Mouse (Mus musculus) embryonic facial prominence, embryonic 14.5 days (tissue): ENCODE measurements around the gene Trmt1. TPM values are rescaled to one million over a fixed set of nuclear protein-coding genes. Genes with fewer than 3 reads are reported as not detected.

Experiments
- ATAC-seq: fragments of 200-750 bp; cut with Nextera tagmentation; 2 replicates; pipeline ENCODE4 v1.8.0; 2017; ENCODE audit warnings: low read depth, moderate number of reproducible peaks, moderate TSS enrichment
- DNase-seq: peaks from one replicate; pipeline ENCODE4 v3.0.0-alpha.2; 2015; ENCODE audit warnings: low spot score
- H3K27ac ChIP-seq: fragments of 300-500 bp; sonication (generic); replicated peaks from 2 replicates; pipeline ENCODE4 v1.5.1; 2014; ENCODE audit warnings: low read depth, mild to moderate bottlenecking, low read length, moderate library complexity
- H3K27me3 ChIP-seq: fragments of 300-500 bp; sonication (generic); replicated peaks from 2 replicates; pipeline ENCODE4 v1.6.1; 2014; ENCODE audit warnings: low read length; ENCODE audit not compliant: control insufficient read depth, insufficient read depth
- H3K36me3 ChIP-seq: fragments of 300-500 bp; sonication (generic); 2 replicates; pipeline ENCODE4 v1.6.1; 2014; ENCODE audit warnings: low read length, mixed read lengths; ENCODE audit not compliant: control insufficient read depth, insufficient read depth
- H3K4me1 ChIP-seq: fragments of 300-500 bp; sonication (generic); 2 replicates; pipeline ENCODE4 v1.6.1; 2014; ENCODE audit warnings: antibody characterized with exemption, low read length; ENCODE audit not compliant: control insufficient read depth, insufficient read depth
- H3K4me2 ChIP-seq: fragments of 300-500 bp; sonication (generic); 2 replicates; pipeline ENCODE4 v1.6.1; 2014; ENCODE audit warnings: low read depth, mild to moderate bottlenecking, low read length, moderate library complexity, mixed read lengths
- H3K4me3 ChIP-seq: fragments of 300-500 bp; sonication (generic); 2 replicates; pipeline ENCODE4 v1.5.1; 2014; ENCODE audit warnings: low read depth, mild to moderate bottlenecking, low read length
- H3K9ac ChIP-seq: fragments of 300-500 bp; sonication (generic); 2 replicates; pipeline ENCODE4 v1.6.1; 2014; ENCODE audit warnings: low read depth, mild to moderate bottlenecking, low read length, moderate library complexity, mixed read lengths
- H3K9me3 ChIP-seq: fragments of 300-500 bp; sonication (generic); 2 replicates; pipeline ENCODE4 v1.6.1; 2016; ENCODE audit warnings: low read length; ENCODE audit not compliant: control insufficient read depth
- WGBS: fragments of 180-500 bp; shearing (Covaris S2); extraction: QIAGEN DNeasy Blood & Tissue Kit; methylation state at CpG from one replicate; pipeline ENCODE4 v1.1.7; 2014; 5-methylcytosine and 5-hydroxymethylcytosine counted together
- polyA plus RNA-seq: library from polyadenylated mRNA; unstranded; fragments of >200 nt; fragmentation: Nextera tagmentation; extraction: Ambion mirVana; gene quantifications from 2 replicates; pipeline ENCODE4 v1.2.1, GENCODE M21; 2014

Trmt1 gene
- polyA plus RNA-seq, 1 experiment from 2014 or later = 55.8 TPM

DNA sequence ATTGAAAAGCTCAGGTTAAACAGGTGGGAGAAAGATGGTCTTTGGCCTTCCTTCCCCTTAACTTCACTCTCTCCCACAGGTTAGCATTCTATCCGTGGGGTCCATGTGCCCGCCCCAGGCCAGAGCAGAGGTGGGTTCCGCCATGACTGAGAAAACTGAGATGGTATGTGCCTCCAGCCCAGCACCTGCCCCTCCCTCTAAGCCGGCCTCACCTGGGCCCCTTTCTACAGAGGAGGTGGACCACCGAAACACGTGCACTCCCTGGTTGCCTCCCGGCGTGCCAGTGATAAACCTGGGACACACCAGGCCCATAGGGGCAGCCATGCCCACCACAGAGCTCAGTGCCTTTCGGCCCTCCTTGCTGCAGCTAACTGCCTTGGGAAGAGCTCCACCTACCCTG lies 16.5 kb downstream of the Trmt1 start:
- Histone ChIP-seq H3K4me3 (0 out of 2 replicates have a peak overlapping the region, but pooled peaks have one; percentile 22), H3K4me1 (peaks cover 22% of the 10 kb centered on the region), H3K4me2 (peak overlapping the region; percentile 16; the same call in 1 of the 2 replicates), H3K27me3 (peaks cover 59% of the 10 kb centered on the region), H3K9ac (no peak overlapping the region), H3K27ac (no peak overlapping the region), H3K36me3 (peaks cover 34% of the 10 kb centered on the region), H3K9me3 (no peaks in the 10 kb centered on the region)
- no peak for DNase-seq
- ATAC-seq = no peak
- WGBS = 78% methylated on average over 9 of the region's 9 CpGs

DNA sequence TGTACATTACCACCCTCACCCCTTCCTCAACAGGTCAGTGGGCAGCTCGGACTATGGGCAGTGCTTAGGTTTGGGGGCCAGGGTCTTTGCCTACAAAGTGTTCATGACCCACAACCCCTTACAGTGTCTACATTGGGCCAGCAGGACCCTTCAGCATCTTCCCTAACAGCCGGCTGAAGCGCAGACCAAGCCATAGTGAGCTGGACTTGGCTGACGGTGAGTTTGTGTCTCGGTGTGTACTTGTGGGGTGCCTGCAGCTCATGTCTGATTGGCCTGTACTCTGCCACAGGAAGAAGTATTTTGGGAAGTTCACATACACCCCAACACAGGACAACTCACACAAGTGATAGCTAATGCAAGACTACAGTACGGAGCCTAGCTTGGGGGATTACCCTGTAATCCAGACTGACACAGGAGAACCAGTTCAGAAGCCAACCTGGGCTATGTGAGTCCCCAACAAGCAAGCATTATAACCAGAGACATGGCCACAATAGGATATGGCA lies 16.9 kb downstream of the Trmt1 start:
- H3K36me3 ChIP-seq = peaks cover 34% of the 10 kb centered on the region
- H3K27ac ChIP-seq = no peak overlapping the region
- peak overlapping the region; percentile 16; the same call in 1 of the 2 replicates for H3K4me2 ChIP-seq
- no peaks in the 10 kb centered on the region for H3K9me3 ChIP-seq
- H3K4me3 ChIP-seq = no peak overlapping the region
- peaks cover 27% of the 10 kb centered on the region for H3K4me1 ChIP-seq
- DNase-seq = no peak
- no peak overlapping the region for H3K9ac ChIP-seq
- 88% methylated on average over 6 of the region's 6 CpGs for whole genome bisulfite sequencing
- peaks cover 63% of the 10 kb centered on the region for H3K27me3 ChIP-seq
- ATAC-seq = no peak

DNA sequence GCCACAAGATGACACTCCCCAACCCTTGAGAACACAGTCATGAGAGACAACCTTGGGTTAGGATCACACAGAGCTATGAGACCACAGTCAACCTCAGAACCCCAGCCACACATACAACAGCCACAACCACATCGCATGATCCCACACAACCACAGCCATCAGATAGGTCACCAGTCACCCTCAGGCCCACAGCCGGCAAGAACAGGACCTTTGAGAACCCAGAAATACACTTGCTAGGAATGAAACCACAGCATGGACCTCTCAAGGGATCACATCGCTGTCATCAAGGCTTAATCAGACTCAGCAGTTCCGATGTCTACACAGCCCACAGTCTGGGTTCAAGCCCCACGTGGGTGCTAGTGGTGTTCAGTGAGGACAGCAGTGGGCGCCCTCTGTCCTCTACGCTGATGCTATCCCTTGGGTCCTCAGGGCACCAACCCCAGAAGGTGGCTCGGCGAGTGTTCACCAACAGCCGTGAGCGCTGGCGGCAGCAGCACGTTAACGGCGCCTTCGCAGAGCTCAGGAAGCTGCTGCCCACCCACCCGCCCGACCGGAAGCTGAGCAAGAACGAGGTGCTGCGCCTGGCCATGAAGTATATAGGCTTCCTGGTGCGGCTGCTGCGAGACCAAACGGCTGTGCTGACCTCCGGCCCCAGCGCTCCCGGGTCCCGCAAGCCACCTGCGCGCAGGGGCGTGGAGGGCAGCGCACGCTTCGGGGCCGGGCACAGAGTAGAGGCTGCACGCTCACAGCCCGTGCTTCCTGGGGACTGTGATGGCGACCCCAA lies 17.6 kb downstream of the Trmt1 start:
- Histone ChIP-seq H3K9me3 (no peaks in the 10 kb centered on the region), H3K27ac (0 out of 2 replicates have a peak overlapping the region, but pooled peaks have one; percentile 1), H3K36me3 (peaks cover 33% of the 10 kb centered on the region), H3K4me2 (peak overlapping the region; percentile 33; the same call in 1 of the 2 replicates), H3K27me3 (peaks cover 69% of the 10 kb centered on the region), H3K4me3 (peak overlapping the region; percentile 18), H3K4me1 (peaks cover 30% of the 10 kb centered on the region), H3K9ac (peak overlapping the region; percentile 30; the same call in 1 of the 2 replicates)
- 15% methylated on average over 30 of the region's 38 CpGs for WGBS
- ATAC-seq = no peak
- no peak for DNase-seq

DNA sequence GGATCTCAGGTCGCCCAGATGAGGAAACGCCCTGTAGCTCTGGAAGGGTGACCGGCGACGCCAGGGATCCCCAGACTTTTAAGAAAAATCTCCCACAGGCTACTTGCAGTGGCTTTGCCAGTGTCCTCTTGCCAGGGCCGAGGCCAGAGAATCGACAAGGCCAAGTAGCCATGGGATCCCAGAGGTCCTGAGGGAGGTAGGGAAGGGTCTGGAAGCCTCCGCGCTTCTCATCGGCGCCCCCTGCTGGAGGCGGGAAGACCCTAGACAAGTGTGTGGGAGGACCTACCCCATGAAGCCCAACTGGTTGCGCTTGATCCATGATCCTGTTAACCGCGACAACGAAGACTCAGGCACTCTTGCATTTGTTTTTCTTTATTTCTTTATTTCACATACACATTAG lies 18.2 kb downstream of the Trmt1 start:
- H3K27ac ChIP-seq = 0 out of 2 replicates have a peak overlapping the region, but pooled peaks have one; percentile 1
- peak overlapping the region; percentile 43 for H3K4me2 ChIP-seq
- H3K4me1 ChIP-seq = peaks cover 37% of the 10 kb centered on the region
- H3K36me3 ChIP-seq = peaks cover 30% of the 10 kb centered on the region
- peak; percentile 44; the same call in 1 of the 2 replicates for ATAC-seq
- peak; percentile 82 for DNase-seq
- peak overlapping the region; percentile 18; the same call in 1 of the 2 replicates for H3K4me3 ChIP-seq
- no peaks in the 10 kb centered on the region for H3K9me3 ChIP-seq
- 6% methylated on average over 16 of the region's 16 CpGs for WGBS
- H3K27me3 ChIP-seq = peaks cover 71% of the 10 kb centered on the region
- no peak overlapping the region for H3K9ac ChIP-seq

DNA sequence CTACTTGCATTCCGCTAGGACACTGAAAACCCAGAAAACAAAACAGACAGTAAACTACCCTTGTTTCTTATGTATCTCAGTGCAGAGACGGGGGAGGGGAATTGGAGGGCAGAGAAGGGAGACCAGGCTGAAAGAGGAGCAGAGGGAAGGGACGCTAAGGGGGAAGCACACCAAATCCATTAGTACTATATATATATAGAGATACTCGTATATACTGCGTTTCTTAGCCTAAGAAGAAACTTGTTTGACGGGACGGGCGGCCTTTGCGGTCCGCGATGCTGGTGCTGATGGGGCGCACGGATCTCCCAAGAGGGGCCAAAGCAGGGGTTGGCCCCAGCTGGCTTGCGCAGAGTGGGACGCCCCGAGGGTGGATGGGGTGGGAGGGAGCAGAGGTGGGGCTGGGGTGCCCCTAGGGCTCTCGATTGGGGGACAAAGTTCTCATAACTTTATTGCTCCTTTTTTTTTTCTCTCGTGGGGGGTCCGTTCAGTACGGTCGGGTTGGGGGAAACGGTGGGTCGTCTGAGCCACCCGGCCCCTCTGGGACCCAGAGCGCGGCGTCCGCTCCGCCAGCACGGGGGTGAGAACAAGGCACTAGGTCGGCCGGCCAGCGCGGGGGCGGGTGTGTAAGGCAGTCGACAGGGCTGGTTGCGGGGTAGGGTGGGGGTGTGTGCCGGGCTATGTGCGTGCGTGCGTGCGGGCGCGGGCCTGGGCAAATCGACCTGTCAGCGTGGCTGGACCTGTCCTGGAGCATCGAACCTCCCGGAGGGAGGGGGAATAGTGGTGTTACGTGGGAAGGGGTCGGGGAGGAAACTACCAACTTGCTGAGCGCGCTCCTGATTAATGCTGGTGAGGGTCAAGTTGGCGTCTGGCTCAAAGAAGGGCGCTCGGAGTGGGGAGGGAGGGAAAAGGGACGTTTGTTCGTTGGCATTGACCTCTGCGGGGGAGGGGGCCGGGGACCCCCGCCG lies 19.0 kb downstream of the Trmt1 start:
- 9% methylated on average over 54 of the region's 61 CpGs for WGBS
- no peak for ATAC-seq
- H3K36me3 ChIP-seq = peaks cover 27% of the 10 kb centered on the region
- peak overlapping the region; percentile 24 for H3K4me3 ChIP-seq
- no peaks in the 10 kb centered on the region for H3K9me3 ChIP-seq
- 0 out of 2 replicates have a peak overlapping the region, but pooled peaks have one; percentile 15 for H3K27ac ChIP-seq
- peak overlapping the region; percentile 43 for H3K4me2 ChIP-seq
- peaks cover 41% of the 10 kb centered on the region for H3K4me1 ChIP-seq
- peaks cover 71% of the 10 kb centered on the region for H3K27me3 ChIP-seq
- H3K9ac ChIP-seq = peak overlapping the region; percentile 54; the same call in 1 of the 2 replicates
- peak; percentile 39 for DNase-seq

DNA sequence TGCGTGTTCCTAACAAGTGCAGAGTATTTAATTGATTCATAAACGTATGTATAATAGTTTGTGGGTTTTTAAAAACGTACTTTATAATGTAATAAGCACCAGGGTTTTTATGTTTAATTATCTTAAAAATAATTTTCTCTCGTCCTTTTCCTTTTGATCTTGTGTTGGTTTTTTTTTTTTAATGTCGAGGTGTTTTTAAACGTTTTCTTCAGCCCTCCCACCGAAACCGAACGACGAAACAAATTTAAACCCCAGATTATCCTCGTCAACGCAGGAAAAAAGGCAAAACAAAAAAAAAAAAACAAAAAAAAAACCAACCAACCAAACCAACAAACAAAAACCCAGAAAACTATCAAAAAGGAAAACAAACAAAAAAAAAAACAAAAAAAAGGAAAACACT lies 19.9 kb downstream of the Trmt1 start:
- Histone ChIP-seq H3K4me3 (0 out of 2 replicates have a peak overlapping the region, but pooled peaks have one; percentile 24), H3K9me3 (no peaks in the 10 kb centered on the region), H3K27me3 (peaks cover 71% of the 10 kb centered on the region), H3K4me2 (peak overlapping the region; percentile 43), H3K27ac (no peak overlapping the region), H3K4me1 (peaks cover 41% of the 10 kb centered on the region), H3K9ac (0 out of 2 replicates have a peak overlapping the region, but pooled peaks have one; percentile 54), H3K36me3 (peaks cover 30% of the 10 kb centered on the region)
- no peak for ATAC-seq
- 18% methylated on average over 12 of the region's 12 CpGs for WGBS
- DNase-seq = no peak

DNA sequence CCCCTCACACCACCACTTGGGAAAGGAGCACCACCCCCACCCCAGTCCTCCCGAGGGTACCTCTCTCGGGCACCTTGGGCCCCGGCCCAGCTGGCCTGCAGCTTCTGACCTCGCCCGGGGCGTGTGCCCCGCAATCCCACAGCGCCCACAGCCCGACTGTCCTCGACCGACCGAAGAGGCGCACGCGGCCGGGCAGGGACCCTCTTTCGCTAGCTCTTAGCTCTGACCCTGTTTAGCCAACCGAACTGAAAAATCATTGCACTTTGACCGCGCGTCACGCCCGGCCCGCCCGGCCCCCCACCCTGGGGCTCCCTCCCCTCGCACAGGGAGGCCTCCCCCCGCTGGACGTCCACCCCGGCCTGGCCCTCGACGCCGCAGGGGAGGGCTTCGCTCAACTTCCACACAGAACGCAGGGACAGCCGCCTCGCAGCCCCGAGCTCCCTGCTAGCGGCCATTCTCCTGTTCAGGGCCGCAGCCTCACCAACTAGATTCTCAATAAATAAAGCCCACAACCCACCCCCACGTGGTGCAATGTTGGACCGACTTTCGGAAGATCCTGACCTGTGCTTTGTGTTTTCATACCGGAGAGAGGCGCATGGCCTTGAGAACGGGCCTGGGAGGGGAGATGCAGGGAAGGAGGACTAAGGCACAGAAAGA lies 20.6 kb downstream of the Trmt1 start:
- ATAC-seq (no peak), DNase-seq (no peak)
- H3K27ac ChIP-seq = no peak overlapping the region; the same call in 1 of the 2 replicates
- no peaks in the 10 kb centered on the region for H3K9me3 ChIP-seq
- peaks cover 64% of the 10 kb centered on the region for H3K27me3 ChIP-seq
- peaks cover 49% of the 10 kb centered on the region for H3K4me1 ChIP-seq
- H3K9ac ChIP-seq = peak overlapping the region; percentile 49; the same call in 1 of the 2 replicates
- 18% methylated on average over 29 of the region's 45 CpGs for WGBS
- H3K4me2 ChIP-seq = peak overlapping the region; percentile 27
- H3K36me3 ChIP-seq = peaks cover 38% of the 10 kb centered on the region
- H3K4me3 ChIP-seq = peak overlapping the region; percentile 18
